Mouse (Mus musculus) frontal cortex, postnatal 14 days (tissue): ENCODE measurements around the gene Clpsl2.

ENCODE experiments used
- DNase-seq, 2 experiments: peaks; one replicate each; pipeline ENCODE4 v3.0.0; 2022; ENCODE audit warnings: low spot score in 2 of 2

Gene Clpsl2

DNA sequence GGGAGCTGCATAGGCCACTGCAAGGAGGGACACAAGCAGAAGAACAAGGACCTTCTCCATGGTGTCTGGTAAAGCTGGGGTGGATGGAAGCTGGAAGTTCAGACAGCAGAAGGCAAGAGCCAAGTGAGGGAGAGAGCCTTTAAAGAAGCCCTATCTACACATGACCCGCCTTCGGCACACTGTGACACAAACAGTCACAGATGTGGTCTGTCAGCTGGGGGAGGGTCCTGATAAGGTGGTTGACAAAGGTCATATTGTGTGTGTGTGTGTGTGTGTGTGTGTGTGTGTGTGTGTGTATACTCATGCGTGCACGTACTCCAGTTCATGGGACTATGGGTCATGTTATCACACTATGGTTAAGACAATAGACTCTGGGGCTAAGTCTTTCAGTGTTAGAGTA lies 11.4 kb downstream of the Clpsl2 start, which contains the start of gene Clps:
Gene Clps (minus strand): TSS at position 169 of the 400 bp plus-strand sequence.
- DNase-seq, result no peak

DNA sequence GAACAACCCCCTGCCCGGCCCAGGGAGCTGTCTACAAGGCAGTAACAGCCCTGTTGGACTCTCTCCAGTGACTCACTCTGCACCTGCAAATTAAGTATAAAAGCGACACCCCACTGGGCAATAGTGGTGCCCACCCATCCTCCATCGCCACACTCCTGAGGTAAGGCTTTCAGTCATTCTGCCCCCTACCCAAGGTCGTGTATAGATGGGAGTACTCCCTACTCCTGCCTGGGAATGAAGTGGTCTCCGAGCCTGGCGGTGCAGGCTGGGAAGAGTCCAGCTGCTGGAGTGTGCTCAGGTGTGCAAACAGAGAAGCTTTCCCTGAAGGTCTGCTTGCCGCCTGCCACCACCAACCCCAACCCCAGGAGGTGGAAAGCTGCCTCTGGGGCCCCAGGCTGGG lies 12.4 kb downstream of the Clpsl2 start:
- no peak for DNase-seq

DNA sequence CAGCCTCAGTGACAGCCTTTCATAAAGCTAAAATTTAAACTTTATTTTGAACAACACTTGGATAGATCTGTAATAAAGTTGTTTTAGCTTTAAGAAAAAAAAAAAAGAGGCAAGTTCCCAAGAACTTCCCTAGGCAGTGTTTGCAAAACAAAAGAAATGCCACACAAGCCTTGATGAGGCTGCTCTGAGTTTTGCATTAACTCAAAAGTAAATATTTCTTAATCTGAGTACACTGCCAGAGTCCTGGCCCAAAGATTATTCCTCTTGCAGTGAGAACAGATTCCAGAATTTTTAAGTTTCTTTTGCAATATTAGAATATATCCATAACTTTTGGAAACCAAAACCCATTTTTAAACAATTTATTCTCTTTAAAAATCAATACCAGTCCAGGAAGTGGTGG lies 16.0 kb downstream of the Clpsl2 start:
- no peak for DNase-seq

DNA sequence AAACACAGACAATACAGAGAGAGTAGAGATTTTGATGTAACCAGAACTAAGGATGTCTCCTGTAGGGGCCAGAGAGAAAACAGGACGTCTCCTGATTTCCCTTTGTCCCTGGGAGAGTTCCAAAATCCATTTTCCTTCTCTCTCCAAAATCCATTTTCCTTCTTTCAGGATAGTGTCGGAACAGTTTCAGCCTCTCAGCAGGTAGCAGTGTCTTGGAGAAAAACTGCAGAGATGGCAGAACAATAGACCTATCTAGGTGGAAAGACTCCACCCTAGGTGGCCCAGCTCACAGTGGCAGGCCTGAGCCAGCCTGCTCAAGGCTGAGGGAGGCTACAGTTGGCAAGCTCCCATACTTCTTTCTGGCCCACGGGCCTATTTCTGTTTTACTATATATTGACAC lies 18.3 kb downstream of the Clpsl2 start:
- no peak for DNase-seq

DNA sequence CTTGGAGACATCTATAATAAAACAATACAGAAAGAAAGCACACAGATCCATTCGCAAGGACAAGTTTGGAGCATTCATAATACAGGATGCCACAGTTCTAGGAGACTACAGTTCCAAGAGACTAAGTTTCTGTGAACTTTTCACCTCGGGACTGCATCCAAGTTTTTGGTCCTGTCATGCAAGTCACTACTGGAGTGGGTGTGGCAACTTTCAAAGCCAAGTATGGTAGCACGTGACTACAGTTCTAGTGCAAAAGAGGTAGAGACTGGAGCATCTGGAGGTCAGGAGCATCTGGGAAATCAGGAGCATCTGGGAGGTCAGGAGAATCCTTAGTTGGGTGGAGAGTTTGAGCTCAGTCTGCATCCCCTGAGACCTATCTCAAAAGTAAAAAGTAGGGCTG lies 22.7 kb downstream of the Clpsl2 start:
- DNase-seq, result no peak

DNA sequence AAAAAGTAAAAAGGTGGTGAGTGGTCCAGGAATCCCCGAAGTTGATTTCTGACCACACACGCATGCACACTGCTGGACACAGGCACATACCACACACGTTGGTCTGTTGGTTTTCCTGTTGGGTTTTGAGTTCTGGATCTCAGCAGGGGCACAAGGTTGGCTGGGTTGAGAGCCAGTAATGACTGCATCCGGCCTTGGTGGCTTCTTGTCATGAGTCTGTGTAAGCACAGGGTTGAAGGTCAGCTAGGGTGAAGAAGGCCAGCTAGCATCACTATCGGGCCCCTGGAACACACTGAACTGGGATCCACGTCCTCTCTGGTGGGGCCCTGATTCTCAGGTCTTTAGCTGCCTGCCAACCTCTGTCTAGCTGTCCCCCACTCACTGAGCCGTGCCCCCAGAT lies 23.3 kb downstream of the Clpsl2 start:
- DNase-seq, result no peak

DNA sequence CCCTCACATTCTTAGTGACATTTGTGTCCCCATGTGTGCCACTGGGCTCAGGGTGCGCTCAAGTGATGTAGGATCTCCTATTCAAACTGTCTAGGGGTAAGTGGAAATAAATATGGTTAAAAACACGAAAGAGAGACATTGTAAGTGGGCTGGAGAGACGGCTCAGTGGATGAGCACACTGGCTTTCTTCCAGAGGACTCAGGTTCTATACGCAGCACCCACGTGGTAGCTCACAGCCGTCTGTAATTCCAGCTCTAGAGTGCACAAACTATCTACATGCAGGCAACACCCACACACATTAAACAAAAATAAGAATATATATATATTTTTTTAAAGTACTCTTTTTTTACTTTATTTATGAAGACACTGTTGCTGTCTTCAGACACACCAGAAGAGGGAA lies 23.7 kb downstream of the Clpsl2 start:
- DNase-seq, result no peak

DNA sequence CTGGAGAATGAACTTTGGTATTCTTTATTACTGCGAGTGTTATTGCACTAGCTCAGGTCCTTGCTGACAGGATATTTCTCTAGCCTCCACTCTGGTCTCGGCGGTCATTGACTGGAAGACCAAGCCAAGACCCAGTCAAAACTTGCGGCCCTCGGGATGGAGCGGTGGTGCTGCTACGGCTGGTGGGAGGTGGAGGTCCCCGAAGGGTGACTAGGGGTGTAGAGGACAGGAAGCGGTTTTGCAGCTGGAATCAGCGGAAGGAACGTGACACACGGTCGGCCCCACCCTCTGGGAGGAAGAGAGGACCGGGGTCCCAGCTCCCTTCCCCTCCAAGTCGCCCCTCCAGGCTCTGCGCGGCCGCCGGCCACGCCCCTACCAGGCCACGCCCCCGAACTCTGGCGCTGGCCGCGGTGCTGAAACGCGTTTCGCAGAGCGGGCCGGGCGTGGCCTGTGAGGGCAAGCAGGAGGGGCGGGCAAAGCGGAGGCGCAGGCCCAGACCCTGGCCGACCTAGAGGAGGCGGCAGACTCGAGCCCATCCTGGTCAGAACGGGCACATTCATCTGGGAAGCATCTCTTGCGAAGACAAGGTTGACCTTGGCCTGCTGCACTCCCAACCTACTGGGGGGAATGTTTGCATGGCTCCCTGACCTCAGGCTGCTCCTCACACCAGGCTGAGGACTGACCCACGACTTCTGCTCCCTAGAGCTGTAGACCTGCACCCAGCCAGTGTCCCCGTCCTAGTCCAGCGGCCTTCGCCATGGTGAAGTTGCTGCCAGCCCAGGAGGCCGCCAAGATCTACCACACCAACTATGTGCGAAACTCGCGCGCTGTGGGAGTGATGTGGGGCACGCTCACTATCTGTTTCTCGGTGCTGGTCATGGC lies 26.3 kb downstream of the Clpsl2 start, which contains the start of gene Lhfpl5:
Gene Lhfpl5 (plus strand): TSS at position 398 of the 882 bp plus-strand sequence.
- DNase-seq, result no peak

DNA sequence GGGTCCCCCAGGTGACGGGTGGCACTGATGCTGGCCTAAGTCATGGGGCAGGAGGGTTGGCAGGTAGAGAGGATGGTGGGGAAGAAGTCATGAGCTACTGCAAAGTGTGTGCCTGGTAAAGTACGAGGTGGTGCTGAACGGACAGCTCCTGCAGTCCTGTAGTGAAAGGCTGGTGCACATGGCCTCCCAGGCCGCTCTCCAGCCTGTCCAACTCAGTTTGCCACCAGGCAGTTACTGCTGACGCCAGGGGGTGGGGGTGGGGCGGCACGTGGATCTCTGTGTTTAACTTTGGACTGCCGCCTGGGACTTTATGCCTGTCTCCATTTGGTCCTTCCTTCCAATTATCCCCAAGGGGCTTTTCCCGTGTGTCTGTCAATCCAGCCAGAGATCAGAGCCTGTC lies 31.2 kb downstream of the Clpsl2 start:
- DNase-seq, result no peak

DNA sequence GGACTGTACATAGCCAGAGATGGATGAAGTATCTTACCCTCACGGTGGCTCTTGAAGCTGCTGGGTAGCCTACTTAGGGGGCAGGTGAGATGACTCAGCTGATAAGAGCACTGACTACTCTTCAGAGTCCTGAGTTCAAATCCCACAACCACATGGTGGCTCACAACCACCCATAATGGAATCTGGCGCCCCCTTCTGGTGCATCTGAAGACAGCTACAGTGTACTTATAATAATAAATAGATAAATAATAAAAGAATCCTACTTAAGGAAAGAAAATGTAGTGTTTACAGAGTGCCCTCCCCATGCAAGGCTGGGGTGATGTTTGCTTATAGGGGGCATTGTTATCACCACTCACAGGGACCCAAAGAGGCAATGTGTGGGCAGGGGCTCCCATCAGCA lies 31.8 kb downstream of the Clpsl2 start:
- DNase-seq, result no peak

DNA sequence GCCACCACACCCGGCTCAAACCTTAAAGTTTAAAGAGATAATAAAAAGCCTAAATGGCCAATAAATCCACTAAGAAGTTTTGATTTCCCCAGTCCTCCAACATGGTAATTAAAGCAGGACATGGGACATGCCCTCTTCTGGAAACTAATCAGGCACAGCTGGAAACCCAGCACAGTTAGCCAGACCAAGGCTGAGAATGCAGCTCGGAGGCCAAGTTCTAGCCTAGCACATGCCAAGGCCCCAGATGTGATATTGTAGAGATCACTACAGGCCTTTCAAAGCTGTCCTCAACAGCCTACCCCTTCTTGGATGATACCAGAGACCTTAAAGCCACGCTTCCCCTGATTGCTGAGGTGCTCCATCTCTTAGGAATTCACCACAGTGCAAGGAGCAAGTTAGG lies 37.3 kb downstream of the Clpsl2 start:
- no peak for DNase-seq

DNA sequence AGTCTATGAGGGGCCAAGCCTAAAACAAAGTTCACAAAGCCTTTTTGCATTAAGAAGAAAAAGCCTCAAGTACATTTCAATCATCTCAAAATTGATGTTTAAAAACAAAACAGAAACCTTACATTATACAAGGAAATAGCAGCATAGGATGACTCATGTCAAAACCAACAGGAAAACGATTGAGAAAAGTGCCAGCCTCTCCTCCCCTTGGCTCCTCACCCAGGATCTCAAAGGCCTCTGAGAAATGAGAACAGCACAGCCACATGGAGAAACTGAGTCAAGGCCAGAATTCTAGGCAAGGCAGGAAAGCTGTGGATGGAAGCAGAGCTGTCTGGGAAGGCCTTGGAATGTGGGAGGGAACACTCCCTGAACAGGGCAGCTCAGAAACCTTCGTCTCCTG lies 39.4 kb downstream of the Clpsl2 start:
- DNase-seq, result no peak

DNA sequence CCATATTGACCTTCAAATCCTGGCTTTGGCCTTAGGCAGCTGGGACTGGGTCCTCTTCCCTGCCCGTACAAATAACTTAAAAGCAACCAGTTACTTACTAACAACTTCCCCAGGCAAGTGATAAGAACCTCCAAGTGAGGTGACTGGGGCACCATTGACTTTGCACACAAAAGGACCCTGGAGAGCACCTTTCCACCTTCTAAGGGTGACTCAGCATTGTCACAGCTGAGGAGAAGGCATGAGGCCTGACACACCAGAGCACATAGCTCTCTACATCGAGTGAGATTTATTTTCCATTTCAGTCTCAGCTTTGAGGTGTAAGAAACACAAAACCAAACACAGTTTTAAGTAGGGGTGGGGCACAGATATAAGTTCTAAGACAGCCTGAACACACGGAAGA lies 41.4 kb downstream of the Clpsl2 start:
- no peak for DNase-seq

DNA sequence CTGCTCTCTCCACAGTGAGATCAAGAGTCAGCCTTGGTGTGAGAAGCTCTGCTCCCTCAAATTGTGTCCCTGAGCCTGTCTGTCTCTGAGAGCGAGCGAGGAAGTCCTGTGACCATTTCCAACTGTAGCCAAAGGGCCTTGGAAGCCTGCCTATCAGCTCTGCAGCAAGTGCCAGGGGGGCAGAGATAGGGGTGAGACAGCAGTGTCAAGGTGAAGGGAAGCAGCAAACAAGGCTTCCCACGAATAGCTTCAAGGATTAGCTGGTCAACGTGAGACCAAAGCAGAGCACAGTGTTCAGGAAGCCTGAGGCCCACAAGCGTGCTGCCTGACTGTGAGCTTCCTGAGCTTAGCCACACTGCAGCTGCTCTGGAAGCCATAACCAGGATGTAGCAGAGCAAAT lies 42.3 kb downstream of the Clpsl2 start:
- DNase-seq, result no peak

DNA sequence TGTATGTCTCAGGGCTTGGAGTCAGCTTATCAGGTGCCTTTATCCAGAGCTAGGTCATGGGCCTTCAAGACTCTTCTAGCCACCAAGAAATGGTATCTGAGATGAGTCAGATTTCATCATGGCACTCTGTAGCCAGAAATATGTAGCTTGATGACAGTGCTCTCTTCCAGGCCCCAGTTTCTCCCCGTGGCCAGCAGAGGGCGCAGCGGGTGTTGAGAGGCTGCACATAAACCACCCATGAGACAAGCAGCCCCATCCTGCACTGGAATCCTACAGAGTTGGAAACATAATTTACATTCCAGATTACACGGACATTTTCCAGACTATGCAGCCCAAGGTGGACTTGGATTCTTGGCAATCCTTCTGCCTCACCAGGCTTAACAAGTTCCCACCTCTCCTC lies 43.8 kb downstream of the Clpsl2 start:
- DNase-seq, result peak; percentile 49 to 69

DNA sequence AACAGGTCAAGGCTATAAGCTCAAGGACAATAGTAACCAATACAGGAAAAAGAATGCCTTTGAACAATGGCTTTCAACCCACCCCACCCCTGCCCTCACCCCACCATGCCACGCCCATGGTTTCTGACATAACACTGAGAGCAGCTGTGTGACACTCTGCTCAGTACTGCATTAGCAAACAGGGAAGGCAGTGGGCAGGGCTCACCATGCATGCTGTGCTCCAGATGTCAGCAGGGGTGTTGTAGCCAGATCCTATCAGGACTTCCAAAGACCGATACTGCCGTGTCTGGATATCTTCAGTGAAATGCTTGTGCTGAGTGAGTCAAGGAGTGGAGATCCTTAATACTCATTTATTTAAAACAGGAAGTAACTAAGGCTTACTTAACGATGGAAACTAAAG lies 44.8 kb downstream of the Clpsl2 start:
- DNase-seq, result no peak

DNA sequence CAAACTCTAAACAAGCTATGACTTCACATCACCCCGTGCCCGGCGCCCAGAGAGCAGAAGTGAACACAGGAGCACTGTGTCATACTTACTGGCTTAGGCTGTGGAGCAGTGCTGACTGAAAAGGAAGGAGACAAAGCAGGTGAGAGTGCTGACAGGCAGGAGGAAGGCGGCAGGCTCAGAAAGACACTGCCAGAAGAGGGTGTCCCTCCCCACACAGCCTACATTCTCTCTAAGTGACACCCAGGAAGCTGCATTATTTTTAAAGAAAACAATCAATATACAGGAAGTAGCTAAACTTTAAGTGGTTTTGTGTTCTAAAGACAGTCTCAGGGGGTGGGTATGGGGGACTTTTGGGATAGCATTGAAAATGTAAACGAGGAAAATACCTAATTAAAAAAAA lies 51.6 kb downstream of the Clpsl2 start:
- DNase-seq, result no peak

DNA sequence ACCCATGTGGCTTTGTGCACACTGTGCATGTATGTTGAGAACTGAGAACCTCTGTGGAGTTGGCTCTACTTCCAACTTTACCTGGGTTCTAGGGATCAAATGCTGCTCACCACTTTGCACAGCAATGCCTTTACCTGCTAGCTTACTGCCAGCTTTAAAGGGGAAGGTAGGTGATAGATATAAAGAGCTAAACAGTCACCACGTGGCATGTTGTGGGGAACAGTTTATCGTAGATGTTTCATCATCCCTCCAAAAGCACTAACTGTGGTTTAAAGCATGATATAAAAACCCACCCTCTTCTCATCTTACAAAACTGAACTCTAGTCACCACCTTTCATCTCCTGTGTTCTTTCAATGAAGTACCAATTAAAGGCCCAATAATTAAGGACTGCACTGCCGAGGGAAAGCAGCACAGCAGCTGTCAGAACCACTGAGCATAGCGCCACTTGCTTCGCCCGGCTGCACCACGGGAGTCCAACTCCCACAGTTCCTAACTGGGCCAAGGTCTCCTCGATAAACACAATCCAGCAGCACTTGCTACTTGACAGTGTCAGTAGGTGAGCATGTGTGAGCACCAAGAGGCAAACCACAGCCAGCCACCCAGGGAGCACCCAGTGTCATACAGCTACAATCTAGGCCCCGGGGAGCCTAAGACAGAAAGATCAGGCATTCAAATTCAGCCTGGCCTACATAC lies 52.5 kb downstream of the Clpsl2 start:
- DNase-seq, result no peak
